Mouse (Mus musculus): ENCODE measurements around the gene Stra6l. TPM values are rescaled to one million over a fixed set of nuclear protein-coding genes. Genes with fewer than 3 reads are reported as not detected.

The Stra6l gene
- polyA plus RNA-seq, 1 experiment = 0.52 TPM

DNA sequence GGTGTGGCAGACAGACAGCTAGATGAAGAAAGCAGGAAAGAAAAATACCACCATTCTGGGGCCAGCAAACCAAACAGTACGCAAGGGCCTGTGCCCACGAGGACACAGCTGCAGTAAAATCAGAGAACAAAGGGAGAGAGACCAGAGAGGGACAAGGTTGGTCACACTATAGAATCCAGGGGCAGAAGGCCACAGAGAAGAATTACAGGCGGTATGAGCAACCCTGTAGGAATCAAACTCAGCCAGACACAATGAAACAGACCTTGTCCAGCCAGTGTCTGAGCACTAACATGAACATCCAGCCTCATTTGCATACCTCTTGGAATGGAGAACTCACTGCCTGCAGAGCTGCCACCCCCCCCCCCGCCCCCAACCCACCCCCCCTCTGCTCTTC is 29.7 kb upstream of the Stra6l start:
- H3K27ac ChIP-seq (ENCODE audit: control insufficient read depth, insufficient read depth, low read depth, low read length) = no peak overlapping the region
- H3K27me3 ChIP-seq (ENCODE audit: control insufficient read depth, insufficient read depth, low read length) = no peaks in the 10 kb centered on the region
- H3K4me3 ChIP-seq (ENCODE audit: control insufficient read depth, low read depth, low read length) = no peak overlapping the region
- no peaks in the 10 kb centered on the region for H3K36me3 ChIP-seq (ENCODE audit: control insufficient read depth, insufficient read depth, low read length)
- TF ChIP-seq POLR2A (IDR thresholded peaks at IDR 0.05; ENCODE audit: control insufficient read depth, low read depth, low read length) (no peak), CTCF (IDR thresholded peaks at IDR 0.05; ENCODE audit: control insufficient read depth, insufficient read depth, insufficient replicate concordance, low read depth, low read length) (no peak)
- no peaks in the 10 kb centered on the region for H3K4me1 ChIP-seq (ENCODE audit: control insufficient read depth, insufficient read depth, low read length)

DNA sequence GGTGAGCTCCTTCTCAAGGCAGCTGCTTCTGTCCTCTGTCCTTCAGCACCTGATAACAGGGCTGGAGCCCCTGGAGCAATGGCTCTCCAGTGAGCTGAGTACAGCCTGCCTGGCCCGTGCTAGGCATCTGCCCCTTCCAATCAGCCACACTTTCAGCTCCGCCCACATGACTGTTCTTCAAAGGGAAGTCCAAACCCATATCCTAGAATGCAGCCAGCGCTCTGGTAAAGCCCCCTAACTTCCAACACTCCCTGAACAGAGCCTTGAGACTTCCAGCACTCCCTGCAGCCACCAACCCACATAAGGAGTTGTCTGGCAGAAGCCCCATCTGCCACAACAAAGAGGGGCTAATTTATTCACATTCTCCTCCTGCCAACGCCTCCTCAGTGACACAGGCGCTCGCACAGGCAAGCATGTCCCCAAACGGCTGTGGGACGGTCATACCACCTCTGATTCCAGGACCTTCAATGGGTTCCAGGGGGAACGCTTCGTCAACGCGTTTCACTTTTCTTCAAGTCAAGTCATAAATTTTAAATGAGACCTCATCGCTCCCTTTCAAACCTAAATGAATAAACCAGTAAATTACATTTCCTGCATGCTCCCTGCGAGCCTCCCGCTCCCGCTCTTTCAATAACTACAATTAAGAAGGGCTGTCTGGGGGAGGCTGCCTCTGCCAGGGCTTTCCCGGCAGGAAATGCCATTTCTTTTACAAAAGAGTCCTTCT is 29.1 kb upstream of the Stra6l start:
- H3K27me3 ChIP-seq (ENCODE audit: control insufficient read depth, insufficient read depth, low read length) = no peaks in the 10 kb centered on the region
- no peak overlapping the region for H3K27ac ChIP-seq (ENCODE audit: control insufficient read depth, insufficient read depth, low read depth, low read length)
- H3K4me1 ChIP-seq (ENCODE audit: control insufficient read depth, insufficient read depth, low read length) = no peaks in the 10 kb centered on the region
- H3K4me3 ChIP-seq (ENCODE audit: control insufficient read depth, low read depth, low read length) = no peak overlapping the region
- H3K36me3 ChIP-seq (ENCODE audit: control insufficient read depth, insufficient read depth, low read length) = no peaks in the 10 kb centered on the region
- TF ChIP-seq POLR2A (IDR thresholded peaks at IDR 0.05; ENCODE audit: control insufficient read depth, low read depth, low read length) (no peak), CTCF (IDR thresholded peaks at IDR 0.05; ENCODE audit: control insufficient read depth, insufficient read depth, insufficient replicate concordance, low read depth, low read length) (no peak)

DNA sequence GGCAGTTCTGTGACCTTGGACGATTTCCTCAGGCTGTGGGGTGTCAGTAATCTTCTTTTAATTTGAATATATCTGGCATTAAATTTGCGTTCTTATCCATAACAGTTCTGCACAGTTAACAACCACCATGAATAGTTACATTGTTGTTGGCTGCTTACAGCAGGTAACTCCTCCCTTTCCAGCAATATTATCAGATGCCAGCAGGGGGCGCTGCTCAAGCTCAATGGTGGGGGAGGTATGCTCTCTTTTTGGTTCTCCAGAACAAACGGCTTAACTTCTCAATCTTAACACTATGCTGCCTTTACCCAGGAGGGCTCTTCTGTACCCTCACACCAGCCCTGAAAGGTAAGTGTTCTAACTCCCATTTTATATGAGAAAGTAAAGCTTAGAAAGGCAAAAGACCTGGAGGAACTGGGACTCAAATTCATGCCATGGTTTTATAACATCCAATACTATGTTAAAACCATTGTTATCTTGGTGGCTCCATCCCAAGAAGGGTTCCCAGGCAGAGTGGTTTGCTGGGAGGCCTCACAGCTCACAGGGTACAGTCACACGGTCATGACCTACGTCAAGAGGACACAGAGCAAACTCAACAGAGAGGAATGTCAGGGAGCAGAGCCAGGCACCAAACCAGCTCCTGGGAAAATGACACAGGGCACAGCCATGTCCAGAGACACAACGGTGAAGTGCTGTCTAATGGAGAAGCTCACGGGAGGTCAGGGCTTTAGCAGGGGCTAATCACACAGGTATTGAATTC is 28.2 kb upstream of the Stra6l start:
- Histone ChIP-seq H3K4me3 (ENCODE audit: control insufficient read depth, low read depth, low read length) (no peak overlapping the region), H3K27me3 (ENCODE audit: control insufficient read depth, insufficient read depth, low read length) (no peaks in the 10 kb centered on the region), H3K36me3 (ENCODE audit: control insufficient read depth, insufficient read depth, low read length) (no peaks in the 10 kb centered on the region), H3K27ac (ENCODE audit: control insufficient read depth, insufficient read depth, low read depth, low read length) (no peak overlapping the region; the same call in 1 of the 2 replicates), H3K4me1 (ENCODE audit: control insufficient read depth, insufficient read depth, low read length) (no peaks in the 10 kb centered on the region)
- TF ChIP-seq CTCF (IDR thresholded peaks at IDR 0.05; ENCODE audit: control insufficient read depth, insufficient read depth, insufficient replicate concordance, low read depth, low read length) (peak; percentile 82; the same call in 1 of the 2 replicates), POLR2A (IDR thresholded peaks at IDR 0.05; ENCODE audit: control insufficient read depth, low read depth, low read length) (no peak)

DNA sequence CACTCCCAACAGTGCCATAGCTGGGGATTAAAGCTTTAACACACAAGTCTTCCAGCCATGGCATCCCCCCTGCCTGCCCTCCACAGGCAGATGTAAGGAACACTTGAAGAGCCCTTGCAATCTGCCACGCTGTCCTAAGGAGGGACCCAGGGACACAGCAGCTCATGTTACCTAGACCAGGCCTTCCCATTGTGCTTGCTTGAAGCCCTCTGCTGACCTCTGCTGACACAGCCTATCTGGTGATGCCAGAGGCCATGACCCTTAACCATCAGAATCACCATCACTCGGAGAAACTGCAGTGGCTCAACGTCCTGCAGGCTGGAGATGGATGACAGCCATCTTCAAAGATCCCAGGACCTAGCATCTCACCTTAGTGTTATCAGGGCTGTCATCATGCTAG is 26.5 kb upstream of the Stra6l start:
- H3K4me1 ChIP-seq (ENCODE audit: control insufficient read depth, insufficient read depth, low read length) = no peaks in the 10 kb centered on the region; the same call in 1 of the 2 replicates
- H3K36me3 ChIP-seq (ENCODE audit: control insufficient read depth, insufficient read depth, low read length) = no peaks in the 10 kb centered on the region
- no peak for TF ChIP-seq CTCF (IDR thresholded peaks at IDR 0.05; ENCODE audit: control insufficient read depth, insufficient read depth, insufficient replicate concordance, low read depth, low read length)
- no peak for TF ChIP-seq POLR2A (IDR thresholded peaks at IDR 0.05; ENCODE audit: control insufficient read depth, low read depth, low read length)
- no peak overlapping the region for H3K4me3 ChIP-seq (ENCODE audit: control insufficient read depth, low read depth, low read length)
- no peaks in the 10 kb centered on the region for H3K27me3 ChIP-seq (ENCODE audit: control insufficient read depth, insufficient read depth, low read length)
- no peak overlapping the region for H3K27ac ChIP-seq (ENCODE audit: control insufficient read depth, insufficient read depth, low read depth, low read length)

DNA sequence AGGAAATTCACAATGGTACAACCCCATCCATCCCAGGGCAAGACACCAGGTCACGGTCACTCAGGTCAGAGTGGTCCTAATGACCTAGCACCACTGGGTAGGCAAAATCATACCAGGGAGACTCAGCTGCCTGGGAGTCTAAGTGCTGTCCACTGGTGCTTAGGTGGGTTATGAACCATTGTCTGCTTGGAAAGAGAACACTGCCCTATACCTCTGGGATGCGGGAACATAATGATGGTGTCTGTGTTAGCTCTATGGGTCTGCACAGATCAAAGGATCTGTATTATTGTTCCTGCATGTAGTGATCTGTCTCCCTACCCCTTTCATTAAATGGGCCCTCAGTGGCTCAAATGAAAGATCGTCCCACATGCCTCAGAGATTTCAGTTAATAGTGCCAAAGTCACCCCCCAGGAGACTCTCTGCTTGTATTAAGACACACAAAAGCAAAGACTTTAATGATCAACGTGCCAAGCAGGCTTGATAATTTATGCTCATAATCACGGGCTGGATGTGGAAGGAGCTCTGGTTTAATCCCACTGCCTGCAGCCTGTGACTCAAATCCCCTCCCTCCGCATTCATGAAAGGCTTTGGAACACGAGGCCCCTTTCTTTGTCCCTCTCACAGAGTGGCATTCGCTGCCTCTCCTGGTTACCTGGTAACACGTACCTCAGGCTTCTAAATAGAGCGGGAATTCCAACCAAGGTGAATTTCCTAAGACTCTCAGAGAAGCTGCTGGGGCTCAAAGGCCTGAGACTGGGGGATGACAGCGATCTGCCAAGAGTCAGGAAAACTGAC is 25.5 kb upstream of the Stra6l start:
- TF ChIP-seq CTCF (IDR thresholded peaks at IDR 0.05; ENCODE audit: control insufficient read depth, insufficient read depth, insufficient replicate concordance, low read depth, low read length) = no peak
- no peak for TF ChIP-seq POLR2A (IDR thresholded peaks at IDR 0.05; ENCODE audit: control insufficient read depth, low read depth, low read length)
- Histone ChIP-seq H3K36me3 (ENCODE audit: control insufficient read depth, insufficient read depth, low read length) (no peaks in the 10 kb centered on the region), H3K27ac (ENCODE audit: control insufficient read depth, insufficient read depth, low read depth, low read length) (no peak overlapping the region), H3K27me3 (ENCODE audit: control insufficient read depth, insufficient read depth, low read length) (no peaks in the 10 kb centered on the region), H3K4me1 (ENCODE audit: control insufficient read depth, insufficient read depth, low read length) (no peaks in the 10 kb centered on the region; the same call in 1 of the 2 replicates), H3K4me3 (ENCODE audit: control insufficient read depth, low read depth, low read length) (no peak overlapping the region)

DNA sequence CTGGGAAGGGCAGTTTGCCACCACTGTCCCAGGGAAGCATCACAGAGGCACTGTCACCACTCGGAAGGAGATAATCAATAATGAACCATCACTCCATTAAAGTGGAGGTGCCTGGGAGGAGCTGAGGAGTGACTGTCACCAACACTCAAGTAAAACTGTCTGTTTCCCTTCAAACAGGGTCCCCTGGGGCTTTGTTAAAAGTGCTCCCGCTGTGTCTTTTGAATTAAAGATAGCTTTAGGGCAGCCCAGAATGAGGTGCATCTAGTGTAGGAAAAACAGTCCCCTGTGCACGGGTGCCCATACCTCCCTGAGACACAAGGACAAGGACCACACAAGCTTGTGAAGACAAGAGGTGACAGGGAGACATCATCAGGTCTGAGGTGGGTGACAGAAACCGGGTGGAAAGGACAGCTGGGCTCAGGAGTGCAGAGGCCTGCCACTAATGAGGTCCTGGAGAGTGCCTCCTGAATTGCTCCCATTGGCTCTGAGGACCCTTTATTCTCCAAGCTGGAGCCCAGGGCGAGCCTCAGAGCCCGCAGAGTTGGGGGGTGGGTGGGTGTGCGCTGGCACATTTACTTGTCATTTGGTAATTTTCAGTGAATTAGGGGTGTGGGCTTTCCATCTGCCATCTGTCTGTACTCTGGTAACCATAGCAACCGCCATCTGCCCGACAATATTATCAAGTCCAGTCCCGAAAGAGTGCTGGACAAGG is 24.3 kb upstream of the Stra6l start:
- Histone ChIP-seq H3K27ac (ENCODE audit: control insufficient read depth, insufficient read depth, low read depth, low read length) (no peak overlapping the region), H3K4me1 (ENCODE audit: control insufficient read depth, insufficient read depth, low read length) (no peaks in the 10 kb centered on the region; the same call in 1 of the 2 replicates), H3K4me3 (ENCODE audit: control insufficient read depth, low read depth, low read length) (no peak overlapping the region), H3K27me3 (ENCODE audit: control insufficient read depth, insufficient read depth, low read length) (no peaks in the 10 kb centered on the region), H3K36me3 (ENCODE audit: control insufficient read depth, insufficient read depth, low read length) (no peaks in the 10 kb centered on the region)
- no peak for TF ChIP-seq CTCF (IDR thresholded peaks at IDR 0.05; ENCODE audit: control insufficient read depth, insufficient read depth, insufficient replicate concordance, low read depth, low read length)
- TF ChIP-seq POLR2A (IDR thresholded peaks at IDR 0.05; ENCODE audit: control insufficient read depth, low read depth, low read length) = no peak
